Mouse (Mus musculus): ENCODE results near the gene Slc1a3. TPM values are rescaled to one million over a fixed set of nuclear protein-coding genes. Genes with fewer than 3 reads are reported as not detected.

Gene Slc1a3
- polyA plus RNA-seq, 1 experiment from 2014 or later, result 142 TPM

GRCm38 (mm10) chr15:8634807-8635206, 75.8 kb downstream of the Slc1a3 start:
- Histone ChIP-seq H3K4me2 (ENCODE audit: low read length) (no peak overlapping the region), H3K27ac (ENCODE audit: low read length) (no peak overlapping the region), H3K4me3 (ENCODE audit: low read depth, low read length) (no peak overlapping the region), H3K27me3 (ENCODE audit: control insufficient read depth, insufficient read depth, low read depth, low read length) (no peaks in the 10 kb centered on the region), H3K9ac (ENCODE audit: low read depth, low read length) (no peak overlapping the region), H3K9me3 (replicated peaks; ENCODE audit: control insufficient read depth, low read length, poor library complexity, severe bottlenecking) (no peaks in the 10 kb centered on the region), H3K36me3 (ENCODE audit: control insufficient read depth, insufficient read depth, low read length) (no peaks in the 10 kb centered on the region), H3K4me1 (ENCODE audit: control insufficient read depth, insufficient read depth, low read length) (peaks cover 6% of the 10 kb centered on the region; the same call in 1 of the 2 replicates)
- WGBS, result 84% methylated on average over 4 of the region's 4 CpGs
- no peak for ATAC-seq

GRCm38 (mm10) chr15:8634355-8634754, 76.2 kb downstream of the Slc1a3 start:
- H3K4me3 ChIP-seq (ENCODE audit: low read depth, low read length), result no peak overlapping the region
- 42% methylated on average over 3 of the region's 3 CpGs for whole genome bisulfite sequencing
- no peaks in the 10 kb centered on the region for H3K27me3 ChIP-seq (ENCODE audit: control insufficient read depth, insufficient read depth, low read depth, low read length)
- no peak overlapping the region for H3K9ac ChIP-seq (ENCODE audit: low read depth, low read length)
- no peak overlapping the region for H3K27ac ChIP-seq (ENCODE audit: low read length)
- H3K36me3 ChIP-seq (ENCODE audit: control insufficient read depth, insufficient read depth, low read length), result no peaks in the 10 kb centered on the region
- no peak for ATAC-seq
- no peaks in the 10 kb centered on the region for H3K9me3 ChIP-seq (replicated peaks; ENCODE audit: control insufficient read depth, low read length, poor library complexity, severe bottlenecking)
- H3K4me1 ChIP-seq (ENCODE audit: control insufficient read depth, insufficient read depth, low read length), result peaks cover 6% of the 10 kb centered on the region; the same call in 1 of the 2 replicates
- H3K4me2 ChIP-seq (ENCODE audit: low read length), result no peak overlapping the region

GRCm38 (mm10) chr15:8633375-8633774, 77.2 kb downstream of the Slc1a3 start:
- H3K9me3 ChIP-seq (replicated peaks; ENCODE audit: control insufficient read depth, low read length, poor library complexity, severe bottlenecking), result no peaks in the 10 kb centered on the region
- 60% methylated on average over 6 of the region's 6 CpGs for WGBS
- no peak overlapping the region for H3K4me3 ChIP-seq (ENCODE audit: low read depth, low read length)
- no peak overlapping the region for H3K4me2 ChIP-seq (ENCODE audit: low read length)
- peaks cover 8% of the 10 kb centered on the region; the same call in 1 of the 2 replicates for H3K4me1 ChIP-seq (ENCODE audit: control insufficient read depth, insufficient read depth, low read length)
- H3K27me3 ChIP-seq (ENCODE audit: control insufficient read depth, insufficient read depth, low read depth, low read length), result no peaks in the 10 kb centered on the region
- H3K36me3 ChIP-seq (ENCODE audit: control insufficient read depth, insufficient read depth, low read length), result no peaks in the 10 kb centered on the region
- no peak overlapping the region for H3K9ac ChIP-seq (ENCODE audit: low read depth, low read length)
- no peak overlapping the region for H3K27ac ChIP-seq (ENCODE audit: low read length)
- no peak for ATAC-seq

- H3K9ac ChIP-seq (ENCODE audit: low read depth, low read length), result no peak overlapping the region
- H3K9me3 ChIP-seq (replicated peaks; ENCODE audit: control insufficient read depth, low read length, poor library complexity, severe bottlenecking), result no peaks in the 10 kb centered on the region
- H3K4me2 ChIP-seq (ENCODE audit: low read length), result no peak overlapping the region
- no peak overlapping the region for H3K4me3 ChIP-seq (ENCODE audit: low read depth, low read length)
- H3K27me3 ChIP-seq (ENCODE audit: control insufficient read depth, insufficient read depth, low read depth, low read length), result no peaks in the 10 kb centered on the region
- 10% methylated on average over 10 of the region's 10 CpGs for WGBS
- peak; percentile 33 for ATAC-seq
- no peak overlapping the region for H3K27ac ChIP-seq (ENCODE audit: low read length)
- H3K36me3 ChIP-seq (ENCODE audit: control insufficient read depth, insufficient read depth, low read length), result no peaks in the 10 kb centered on the region
- peaks cover 13% of the 10 kb centered on the region for H3K4me1 ChIP-seq (ENCODE audit: control insufficient read depth, insufficient read depth, low read length)
These were observed 78.2 kb downstream of the Slc1a3 start for GRCm38 (mm10) chr15:8632361-8632760.

GRCm38 (mm10) chr15:8629317-8629831, 81.2 kb downstream of the Slc1a3 start:
- H3K36me3 ChIP-seq (ENCODE audit: control insufficient read depth, insufficient read depth, low read length), result no peaks in the 10 kb centered on the region
- H3K4me2 ChIP-seq (ENCODE audit: low read length), result peak overlapping the region; percentile 91
- ATAC-seq, result peak; percentile 94
- H3K4me1 ChIP-seq (ENCODE audit: control insufficient read depth, insufficient read depth, low read length), result peaks cover 17% of the 10 kb centered on the region
- H3K9me3 ChIP-seq (replicated peaks; ENCODE audit: control insufficient read depth, low read length, poor library complexity, severe bottlenecking), result no peaks in the 10 kb centered on the region
- peak overlapping the region; percentile 74 for H3K9ac ChIP-seq (ENCODE audit: low read depth, low read length)
- under 1% methylated on average over 13 of the region's 13 CpGs for WGBS
- H3K4me3 ChIP-seq (ENCODE audit: low read depth, low read length), result peak overlapping the region; percentile 47
- H3K27ac ChIP-seq (ENCODE audit: low read length), result peak overlapping the region; percentile 35
- no peaks in the 10 kb centered on the region for H3K27me3 ChIP-seq (ENCODE audit: control insufficient read depth, insufficient read depth, low read depth, low read length)

GRCm38 (mm10) chr15:8628150-8628549, 82.4 kb downstream of the Slc1a3 start:
- Histone ChIP-seq H3K9ac (ENCODE audit: low read depth, low read length) (no peak overlapping the region), H3K4me2 (ENCODE audit: low read length) (no peak overlapping the region), H3K9me3 (replicated peaks; ENCODE audit: control insufficient read depth, low read length, poor library complexity, severe bottlenecking) (no peaks in the 10 kb centered on the region), H3K27ac (ENCODE audit: low read length) (no peak overlapping the region), H3K4me3 (ENCODE audit: low read depth, low read length) (no peak overlapping the region), H3K27me3 (ENCODE audit: control insufficient read depth, insufficient read depth, low read depth, low read length) (no peaks in the 10 kb centered on the region), H3K4me1 (ENCODE audit: control insufficient read depth, insufficient read depth, low read length) (peaks cover 15% of the 10 kb centered on the region), H3K36me3 (ENCODE audit: control insufficient read depth, insufficient read depth, low read length) (no peaks in the 10 kb centered on the region)
- WGBS, result 72% methylated on average over 8 of the region's 8 CpGs
- no peak for ATAC-seq

- peak overlapping the region; percentile 41 for H3K4me3 ChIP-seq (ENCODE audit: low read depth, low read length)
- peak overlapping the region; percentile 54 for H3K9ac ChIP-seq (ENCODE audit: low read depth, low read length)
- peak overlapping the region; percentile 89 for H3K4me2 ChIP-seq (ENCODE audit: low read length)
- H3K27me3 ChIP-seq (ENCODE audit: control insufficient read depth, insufficient read depth, low read depth, low read length), result no peaks in the 10 kb centered on the region
- WGBS, result 1% methylated on average over 15 of the region's 15 CpGs
- no peaks in the 10 kb centered on the region for H3K36me3 ChIP-seq (ENCODE audit: control insufficient read depth, insufficient read depth, low read length)
- H3K27ac ChIP-seq (ENCODE audit: low read length), result no peak overlapping the region
- peak; percentile 4; the same call in 1 of the 2 replicates for ATAC-seq
- H3K9me3 ChIP-seq (replicated peaks; ENCODE audit: control insufficient read depth, low read length, poor library complexity, severe bottlenecking), result no peaks in the 10 kb centered on the region
- peaks cover 15% of the 10 kb centered on the region for H3K4me1 ChIP-seq (ENCODE audit: control insufficient read depth, insufficient read depth, low read length)
These were observed 83.4 kb downstream of the Slc1a3 start for GRCm38 (mm10) chr15:8627097-8627537.

GRCm38 (mm10) chr15:8625370-8625769, 85.2 kb downstream of the Slc1a3 start:
- Histone ChIP-seq H3K36me3 (ENCODE audit: control insufficient read depth, insufficient read depth, low read length) (no peaks in the 10 kb centered on the region), H3K9ac (ENCODE audit: low read depth, low read length) (no peak overlapping the region), H3K4me1 (ENCODE audit: control insufficient read depth, insufficient read depth, low read length) (peaks cover 15% of the 10 kb centered on the region), H3K4me2 (ENCODE audit: low read length) (no peak overlapping the region), H3K27me3 (ENCODE audit: control insufficient read depth, insufficient read depth, low read depth, low read length) (no peaks in the 10 kb centered on the region), H3K27ac (ENCODE audit: low read length) (no peak overlapping the region), H3K9me3 (replicated peaks; ENCODE audit: control insufficient read depth, low read length, poor library complexity, severe bottlenecking) (no peaks in the 10 kb centered on the region), H3K4me3 (ENCODE audit: low read depth, low read length) (no peak overlapping the region)
- 57% methylated on average over 7 of the region's 7 CpGs for WGBS
- ATAC-seq, result peak; percentile 49

GRCm38 (mm10) chr15:8623879-8624278, 86.7 kb downstream of the Slc1a3 start:
- Histone ChIP-seq H3K27ac (ENCODE audit: low read length) (no peak overlapping the region), H3K36me3 (ENCODE audit: control insufficient read depth, insufficient read depth, low read length) (no peaks in the 10 kb centered on the region), H3K4me1 (ENCODE audit: control insufficient read depth, insufficient read depth, low read length) (peaks cover 9% of the 10 kb centered on the region), H3K27me3 (ENCODE audit: control insufficient read depth, insufficient read depth, low read depth, low read length) (no peaks in the 10 kb centered on the region), H3K4me2 (ENCODE audit: low read length) (no peak overlapping the region), H3K9ac (ENCODE audit: low read depth, low read length) (no peak overlapping the region), H3K9me3 (replicated peaks; ENCODE audit: control insufficient read depth, low read length, poor library complexity, severe bottlenecking) (no peaks in the 10 kb centered on the region), H3K4me3 (ENCODE audit: low read depth, low read length) (no peak overlapping the region)
- no peak for ATAC-seq
